Mouse (Mus musculus) forebrain, embryonic 10.5 days (tissue): Measurements from ENCODE around the gene Olfr9. TPM values are rescaled to one million over a fixed set of nuclear protein-coding genes. Genes with fewer than 3 reads are reported as not detected.
"Not testable (repeated sequence)": the region's sequence is repeated elsewhere in the genome, so short reads cannot be mapped to it uniquely, and the experiment has no call there.

Source experiments
- DNase-seq: peaks from one replicate; pipeline ENCODE4 v3.0.0-alpha.2; 2017; ENCODE audit warnings: low spot score; ENCODE audit errors: extremely low spot score
- H3K27ac ChIP-seq: fragments of 300-500 bp; sonication (generic); 2 replicates; pipeline ENCODE4 v1.5.1; 2016; ENCODE audit warnings: mild to moderate bottlenecking
- H3K27me3 ChIP-seq: fragments of 300-500 bp; sonication (generic); 2 replicates; pipeline ENCODE4 v1.6.1; 2016; ENCODE audit warnings: mild to moderate bottlenecking; ENCODE audit not compliant: poor library complexity, severe bottlenecking
- H3K36me3 ChIP-seq: fragments of 300-500 bp; sonication (generic); replicated peaks from 2 replicates; pipeline ENCODE4 v1.6.1; 2016; ENCODE audit warnings: mild to moderate bottlenecking, moderate library complexity
- H3K4me1 ChIP-seq: fragments of 300-500 bp; sonication (generic); 2 replicates; pipeline ENCODE4 v1.6.1; 2016
- H3K4me3 ChIP-seq: fragments of 300-500 bp; sonication (generic); 2 replicates; pipeline ENCODE4 v1.5.1; 2016; ENCODE audit warnings: mild to moderate bottlenecking, moderate library complexity
- H3K9me3 ChIP-seq: fragments of 300-500 bp; sonication (generic); 2 replicates; pipeline ENCODE4 v1.6.1; 2016; ENCODE audit warnings: mild to moderate bottlenecking, moderate library complexity
- WGBS: fragments of 180-500 bp; shearing (Covaris S2); methylation state at CpG from one replicate; pipeline ENCODE4 v1.1.7; 2016; 5-methylcytosine and 5-hydroxymethylcytosine counted together
- polyA plus RNA-seq: library from polyadenylated mRNA; unstranded; fragments of >200 nt; fragmentation: Nextera tagmentation; extraction: Ambion mirVana; gene quantifications from 2 replicates; pipeline ENCODE4 v1.2.1, GENCODE M21; 2016

The Olfr9 gene
- polyA plus RNA-seq, 1 experiment from 2014 or later: not detected

DNA sequence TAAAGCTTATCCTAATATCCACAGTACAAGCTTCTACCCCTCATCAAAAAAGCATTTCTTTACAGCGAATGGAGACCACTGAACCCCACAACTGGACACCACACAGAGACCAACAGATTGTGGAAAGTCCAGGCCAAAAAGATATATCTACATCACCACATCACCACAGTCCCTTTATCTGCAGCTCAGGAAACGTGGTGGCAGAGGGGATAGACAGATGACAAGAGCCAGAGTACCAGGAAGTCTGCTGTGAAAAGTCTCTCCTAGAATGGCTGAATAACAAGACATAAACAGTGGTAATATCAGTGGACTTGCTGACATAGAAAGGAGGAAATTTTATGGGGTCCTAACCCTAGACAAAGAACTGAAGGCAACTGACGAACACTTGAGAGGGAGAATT is 12.8 kb upstream of the Olfr9 start:
- no peak overlapping the region for H3K27ac ChIP-seq
- no peaks in the 10 kb centered on the region for H3K27me3 ChIP-seq
- H3K36me3 ChIP-seq: no peaks in the 10 kb centered on the region
- H3K4me1 ChIP-seq: peaks cover 9% of the 10 kb centered on the region
- no peaks in the 10 kb centered on the region for H3K9me3 ChIP-seq
- no peak for DNase-seq
- WGBS: 78% methylated on average over 3 of the region's 3 CpGs
- H3K4me3 ChIP-seq: no peak overlapping the region

DNA sequence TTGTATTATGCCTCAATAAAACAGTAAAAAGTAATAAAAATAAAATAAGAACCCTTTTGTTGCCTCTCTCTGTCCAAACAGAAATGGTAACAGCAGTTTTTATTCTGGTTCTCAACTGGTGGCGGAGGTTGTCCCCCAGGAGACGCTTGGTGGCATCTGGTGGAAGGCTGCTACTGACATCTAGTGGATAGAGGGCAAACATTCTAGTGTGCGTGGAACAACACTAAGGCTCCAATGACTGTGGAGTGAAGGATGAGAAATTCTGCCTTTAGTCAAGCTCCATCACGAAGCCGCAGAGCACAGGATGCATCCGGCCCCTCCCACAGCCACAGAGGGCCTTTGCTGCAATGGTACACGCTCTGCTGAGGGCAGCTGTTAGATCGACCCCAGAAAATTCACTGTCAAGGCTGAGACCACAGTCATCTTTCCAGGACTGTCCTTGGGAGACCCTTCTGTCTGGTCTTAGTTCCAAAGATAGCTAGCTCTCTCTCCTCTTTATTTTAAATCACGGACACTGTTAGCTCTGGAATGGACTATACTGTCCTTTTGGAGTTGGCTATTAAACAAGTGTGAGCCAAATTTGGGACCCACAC is 11.6 kb upstream of the Olfr9 start:
- no peaks in the 10 kb centered on the region for H3K27me3 ChIP-seq
- DNase-seq: peak; percentile 44
- H3K4me3 ChIP-seq: no peak overlapping the region
- H3K36me3 ChIP-seq: no peaks in the 10 kb centered on the region
- H3K4me1 ChIP-seq: peaks cover 9% of the 10 kb centered on the region
- H3K27ac ChIP-seq: no peak overlapping the region
- H3K9me3 ChIP-seq: no peaks in the 10 kb centered on the region
- WGBS: 32% methylated on average over 9 of the region's 9 CpGs

- DNase-seq: no peak
These were observed 8.4 kb upstream of the Olfr9 start for GRCm38 (mm10) chr10:128980644-128981365.

DNA sequence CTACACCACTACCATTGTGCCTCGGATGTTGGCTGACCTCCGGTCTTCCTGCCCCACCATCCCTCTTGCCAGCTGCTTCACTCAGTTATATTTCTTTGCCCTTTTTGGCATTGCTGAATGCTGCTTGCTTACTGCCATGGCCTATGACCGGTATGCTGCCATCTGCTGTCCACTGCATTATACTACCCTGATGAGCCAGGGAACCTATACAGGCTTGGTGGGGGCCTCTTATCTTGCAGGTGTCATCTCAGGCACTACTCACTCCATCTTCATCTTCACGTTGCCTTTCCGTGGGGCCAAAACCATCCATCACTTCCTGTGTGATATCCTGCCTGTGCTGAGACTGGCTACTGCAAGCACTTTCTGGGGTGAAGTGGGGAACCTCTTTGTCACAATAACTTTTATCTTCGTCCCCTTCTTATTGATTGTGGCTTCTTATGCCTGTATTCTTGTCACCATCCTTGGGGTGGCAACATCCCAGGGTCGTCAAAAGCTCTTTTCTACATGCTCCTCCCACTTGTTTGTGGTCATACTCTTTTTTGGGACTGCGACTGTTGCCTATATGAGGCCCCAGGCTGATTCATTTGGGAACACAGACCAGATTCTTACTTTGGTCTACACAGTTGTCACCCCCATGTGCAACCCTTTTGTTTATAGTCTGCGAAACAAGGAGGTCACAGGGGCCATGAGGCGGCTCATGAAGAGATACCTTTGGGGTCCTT is 1.1 kb downstream of the Olfr9 start:
- not testable (repeated sequence) for H3K4me1 ChIP-seq, H3K27ac ChIP-seq, H3K9me3 ChIP-seq, H3K36me3 ChIP-seq, DNase-seq, H3K4me3 ChIP-seq, H3K27me3 ChIP-seq
- 70% methylated on average over 7 of the region's 10 CpGs for WGBS

More at GRCm38 (mm10) chr10:128980644-128981365, 8.4 kb upstream of the Olfr9 start:
- H3K27ac ChIP-seq: no peak overlapping the region
- WGBS: 76% methylated on average over 3 of the region's 3 CpGs
- H3K9me3 ChIP-seq: no peaks in the 10 kb centered on the region
- no peaks in the 10 kb centered on the region for H3K27me3 ChIP-seq
- H3K4me3 ChIP-seq: no peak overlapping the region
- no peaks in the 10 kb centered on the region for H3K36me3 ChIP-seq
- peaks cover 9% of the 10 kb centered on the region for H3K4me1 ChIP-seq

DNA sequence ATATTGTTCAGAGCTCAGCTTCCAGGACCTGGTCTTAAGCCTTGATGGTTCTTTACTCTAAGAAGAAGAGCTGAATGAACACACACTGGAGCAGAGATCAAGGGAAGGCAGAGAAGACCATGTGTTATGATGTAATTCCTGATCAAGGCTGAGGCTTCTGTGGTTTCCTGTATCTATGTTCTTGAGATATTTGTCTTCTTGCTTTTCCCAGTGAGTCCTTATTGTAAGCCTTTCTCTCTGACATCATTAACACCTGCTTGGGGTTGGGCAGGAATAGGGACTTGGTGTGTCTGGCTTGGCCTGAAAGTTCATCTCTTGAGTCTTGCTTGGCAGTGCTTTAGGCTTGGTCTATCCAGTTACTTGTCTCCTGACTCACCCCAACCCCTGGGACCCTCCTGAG is 1.8 kb downstream of the Olfr9 start:
- H3K36me3 ChIP-seq: no peaks in the 10 kb centered on the region
- H3K4me3 ChIP-seq: no peak overlapping the region
- H3K27ac ChIP-seq: no peak overlapping the region
- H3K27me3 ChIP-seq: no peaks in the 10 kb centered on the region
- no peaks in the 10 kb centered on the region for H3K9me3 ChIP-seq
- no peaks in the 10 kb centered on the region for H3K4me1 ChIP-seq
- no peak for DNase-seq

DNA sequence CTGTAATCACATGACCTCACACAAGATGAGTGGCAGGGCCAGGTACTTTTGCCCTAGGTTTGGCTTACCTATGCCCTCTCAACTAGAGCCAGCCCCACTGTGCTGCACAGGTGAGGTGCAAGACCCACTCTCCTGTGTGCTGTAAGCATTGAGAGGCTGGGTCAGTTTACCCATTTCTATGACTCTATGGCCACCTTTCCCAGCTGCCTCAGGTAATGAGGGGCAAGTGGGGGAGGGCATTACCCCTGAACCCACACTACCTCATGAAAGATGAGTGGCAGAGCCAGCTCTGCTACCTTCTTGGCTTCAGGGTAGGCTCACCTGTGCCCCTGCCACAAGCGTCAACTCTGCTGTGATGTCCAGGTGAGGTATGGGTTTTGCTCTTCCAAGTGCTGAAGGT is 6.6 kb downstream of the Olfr9 start:
- Histone ChIP-seq H3K36me3 (no peaks in the 10 kb centered on the region), H3K27ac (no peak overlapping the region), H3K27me3 (no peaks in the 10 kb centered on the region), H3K4me3 (no peak overlapping the region), H3K4me1 (no peaks in the 10 kb centered on the region), H3K9me3 (no peaks in the 10 kb centered on the region)
- DNase-seq: no peak
- 94% methylated on average over 1 of the region's 1 CpGs for WGBS

GRCm38 (mm10) chr10:128996523-128997040 is 7.4 kb downstream of the Olfr9 start:
- Histone ChIP-seq H3K4me1 (no peaks in the 10 kb centered on the region), H3K4me3 (no peak overlapping the region), H3K36me3 (no peaks in the 10 kb centered on the region), H3K27ac (no peak overlapping the region), H3K9me3 (no peaks in the 10 kb centered on the region), H3K27me3 (no peaks in the 10 kb centered on the region)
- no peak for DNase-seq
- WGBS: 78% methylated on average over 4 of the region's 4 CpGs

GRCm38 (mm10) chr10:129004032-129004920 is 15.0 kb downstream of the Olfr9 start:
- H3K27me3 ChIP-seq: no peaks in the 10 kb centered on the region
- H3K4me1 ChIP-seq: no peaks in the 10 kb centered on the region
- H3K9me3 ChIP-seq: no peaks in the 10 kb centered on the region; the same call in 1 of the 2 replicates
- DNase-seq: no peak
- H3K4me3 ChIP-seq: no peak overlapping the region
- no peak overlapping the region for H3K27ac ChIP-seq
- whole genome bisulfite sequencing: 75% methylated on average over 14 of the region's 14 CpGs
- H3K36me3 ChIP-seq: no peaks in the 10 kb centered on the region

GRCm38 (mm10) chr10:129010288-129010841 is 21.1 kb downstream of the Olfr9 start, which contains the start of gene Olfr763:
TSS of gene Olfr763 (plus strand) at chr10:129010791.
- no peaks in the 10 kb centered on the region for H3K36me3 ChIP-seq
- 81% methylated on average over 2 of the region's 2 CpGs for WGBS
- no peaks in the 10 kb centered on the region; the same call in 1 of the 2 replicates for H3K9me3 ChIP-seq
- H3K27ac ChIP-seq: no peak within 1 kb of the TSS
- H3K4me3 ChIP-seq: no peak within 1 kb of the TSS
- H3K27me3 ChIP-seq: no peaks in the 10 kb centered on the region
- DNase-seq: no peak
- no peaks in the 10 kb centered on the region for H3K4me1 ChIP-seq

DNA sequence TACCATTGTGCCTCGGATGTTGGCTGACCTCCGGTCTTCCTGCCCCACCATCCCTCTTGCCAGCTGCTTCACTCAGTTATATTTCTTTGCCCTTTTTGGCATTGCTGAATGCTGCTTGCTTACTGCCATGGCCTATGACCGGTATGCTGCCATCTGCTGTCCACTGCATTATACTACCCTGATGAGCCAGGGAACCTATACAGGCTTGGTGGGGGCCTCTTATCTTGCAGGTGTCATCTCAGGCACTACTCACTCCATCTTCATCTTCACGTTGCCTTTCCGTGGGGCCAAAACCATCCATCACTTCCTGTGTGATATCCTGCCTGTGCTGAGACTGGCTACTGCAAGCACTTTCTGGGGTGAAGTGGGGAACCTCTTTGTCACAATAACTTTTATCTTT is 22.3 kb downstream of the Olfr9 start:
- H3K9me3 ChIP-seq, DNase-seq, H3K36me3 ChIP-seq, H3K4me3 ChIP-seq, H3K27ac ChIP-seq, H3K27me3 ChIP-seq, H3K4me1 ChIP-seq: not testable (repeated sequence)
- WGBS: 67% methylated on average over 2 of the region's 5 CpGs

DNA sequence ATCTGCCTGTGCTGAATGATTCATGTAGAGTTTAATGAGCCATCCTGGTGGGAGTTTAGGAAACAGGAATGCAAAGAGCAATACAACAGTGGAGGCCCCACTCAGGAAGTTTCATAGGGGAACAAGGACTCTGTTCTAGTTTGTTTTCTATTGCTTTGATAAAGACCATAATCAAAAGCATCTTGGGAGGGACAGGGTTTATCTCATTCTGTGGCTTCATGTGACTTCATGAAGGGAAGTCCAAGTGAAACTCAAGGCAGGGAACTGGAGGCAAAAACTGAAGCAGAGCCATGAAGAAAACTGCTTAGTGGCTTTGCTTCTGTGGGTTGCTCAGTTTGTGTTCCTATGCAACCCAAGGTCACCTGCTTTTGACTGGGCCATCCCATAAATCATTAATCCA is 25.2 kb downstream of the Olfr9 start:
- H3K4me1 ChIP-seq: no peaks in the 10 kb centered on the region
- H3K9me3 ChIP-seq: no peaks in the 10 kb centered on the region
- DNase-seq: no peak
- no peak overlapping the region for H3K27ac ChIP-seq
- no peaks in the 10 kb centered on the region for H3K36me3 ChIP-seq
- no peaks in the 10 kb centered on the region for H3K27me3 ChIP-seq
- H3K4me3 ChIP-seq: no peak overlapping the region

- Histone ChIP-seq H3K27ac (no peak overlapping the region), H3K27me3 (no peaks in the 10 kb centered on the region), H3K9me3 (no peaks in the 10 kb centered on the region), H3K4me3 (no peak overlapping the region), H3K36me3 (no peaks in the 10 kb centered on the region), H3K4me1 (no peaks in the 10 kb centered on the region)
- DNase-seq: no peak
These were observed 34.1 kb downstream of the Olfr9 start for GRCm38 (mm10) chr10:129023319-129023718.
